Mouse (Mus musculus): ENCODE measurements at regions not wholly inside any gene's neighbourhood (a gene's known extent, or its start where the extent isn't known, plus 50 kb on each side); places are given as distances from the start of the nearest gene placed in this dataset.

DNA sequence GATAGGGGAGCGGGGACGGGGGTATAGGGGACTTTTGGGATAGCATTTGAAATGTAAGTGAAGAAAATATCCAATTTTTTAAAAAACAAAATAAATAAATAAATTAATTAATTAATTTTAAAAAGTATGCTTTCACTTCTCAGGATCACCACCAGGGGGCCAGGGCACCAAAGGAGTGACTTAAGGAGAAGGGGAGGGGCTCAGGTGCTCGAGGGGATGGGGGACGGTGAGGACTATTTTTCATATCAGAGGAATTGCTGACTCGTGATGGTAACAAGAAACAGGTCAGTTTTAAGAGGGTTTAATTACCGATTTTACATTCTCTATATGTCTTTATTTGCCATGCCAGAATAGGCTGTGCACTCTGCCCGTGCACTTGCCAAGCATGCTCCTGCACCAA, 62.3 kb upstream of the Dgkg start:
- TF ChIP-seq CTCF (IDR thresholded peaks at IDR 0.05; ENCODE audit: borderline replicate concordance, insufficient read depth, low read depth, low read length) (peak; percentile 41; the same call in 1 of the 2 replicates), POLR2A (IDR thresholded peaks at IDR 0.05; ENCODE audit: borderline replicate concordance, insufficient read depth, low read length) (no peak)
